Mouse (Mus musculus) lung, embryonic 15.5 days (tissue): ENCODE data around the gene Trmt10c. TPM values are rescaled to one million over a fixed set of nuclear protein-coding genes. Genes with fewer than 3 reads are reported as not detected.

Experiments used
- microRNA-seq: library from miRNA; unstranded; fragments of <30 nt; microRNA quantifications from one replicate; pipeline ENCODE4, GENCODE M21; 2016
- polyA plus RNA-seq: library from polyadenylated mRNA; unstranded; fragments of >200 nt; fragmentation: Nextera tagmentation; extraction: Ambion mirVana; gene quantifications from 2 replicates; pipeline ENCODE4 v1.2.1, GENCODE M21; 2015

The Trmt10c gene
- polyA plus RNA-seq, 1 experiment from 2014 or later = 25.4 TPM

Small RNA genes within 50 kb of the gene (microRNA-seq; reads per million reads assigned to microRNA genes)
- gene Gm24047 = not detected

Other genes starting within 250 kb of the Trmt10c start
- gene Nfkbiz, start 198.9 kb downstream of the Trmt10c start, polyA plus RNA-seq = 7.5 and 8.0 TPM in 2 replicates
- gene Nxpe3, start 142.5 kb downstream of the Trmt10c start, polyA plus RNA-seq = 1.2 and 1.3 TPM in 2 replicates
- 9.7 and 10.7 TPM in 2 replicates for gene Cep97, start 103.0 kb downstream of the Trmt10c start, polyA plus RNA-seq
- 687 and 756 TPM in 2 replicates for gene Rpl24, start 71.5 kb downstream of the Trmt10c start, polyA plus RNA-seq
- 17.9 and 18.2 TPM in 2 replicates for gene Zbtb11, start 63.9 kb downstream of the Trmt10c start, polyA plus RNA-seq
- gene Pcnp, start 8.1 kb downstream of the Trmt10c start, polyA plus RNA-seq = 233 and 240 TPM in 2 replicates
- gene Senp7, start 10.5 kb upstream of the Trmt10c start, polyA plus RNA-seq = 26.2 and 27.0 TPM in 2 replicates
- gene Impg2, start 166.5 kb upstream of the Trmt10c start, polyA plus RNA-seq = 0.08 and 0.10 TPM in 2 replicates